Mouse (Mus musculus) hindbrain, embryonic 10.5 days (tissue): ENCODE data around the gene Rpa2. TPM values are rescaled to one million over a fixed set of nuclear protein-coding genes. Genes with fewer than 3 reads are reported as not detected.

Source experiments
- DNase-seq: peaks from one replicate; pipeline ENCODE4 v3.0.0-alpha.2; 2017; ENCODE audit warnings: low spot score
- H3K27ac ChIP-seq: fragments of 300-500 bp; sonication (generic); 2 replicates; pipeline ENCODE4 v1.5.1; 2016; ENCODE audit warnings: mild to moderate bottlenecking, moderate library complexity
- H3K27me3 ChIP-seq: fragments of 300-500 bp; sonication (generic); 2 replicates; pipeline ENCODE4 v1.6.1; 2016; ENCODE audit warnings: mild to moderate bottlenecking; ENCODE audit not compliant: poor library complexity, insufficient read depth, severe bottlenecking
- H3K36me3 ChIP-seq: fragments of 300-500 bp; sonication (generic); 2 replicates; pipeline ENCODE4 v1.6.1; 2016; ENCODE audit warnings: mild to moderate bottlenecking, moderate library complexity
- H3K4me1 ChIP-seq: fragments of 300-500 bp; sonication (generic); replicated peaks from 2 replicates; pipeline ENCODE4 v1.6.1; 2016; ENCODE audit warnings: mild to moderate bottlenecking
- H3K4me3 ChIP-seq: fragments of 300-500 bp; sonication (generic); 2 replicates; pipeline ENCODE4 v1.5.1; 2016; ENCODE audit warnings: mild to moderate bottlenecking, moderate library complexity
- H3K9me3 ChIP-seq: fragments of 300-500 bp; sonication (generic); 2 replicates; pipeline ENCODE4 v1.6.1; 2016; ENCODE audit warnings: mild to moderate bottlenecking, moderate library complexity
- WGBS: fragments of 180-500 bp; shearing (Covaris S2); methylation state at CpG from one replicate; pipeline ENCODE4 v1.1.7; 2016; 5-methylcytosine and 5-hydroxymethylcytosine counted together
- polyA plus RNA-seq: library from polyadenylated mRNA; unstranded; fragments of >200 nt; fragmentation: Nextera tagmentation; extraction: Ambion mirVana; gene quantifications from 2 replicates; pipeline ENCODE4 v1.2.1, GENCODE M21; 2016

The Rpa2 gene
- polyA plus RNA-seq, 1 experiment from 2014 or later, result 147 TPM

- DNase-seq, result no peak
- 84% methylated on average over 7 of the region's 7 CpGs for WGBS
- Histone ChIP-seq H3K27ac (no peak overlapping the region), H3K27me3 (no peaks in the 10 kb centered on the region), H3K4me1 (no peaks in the 10 kb centered on the region), H3K4me3 (no peak overlapping the region), H3K9me3 (peaks cover 22% of the 10 kb centered on the region), H3K36me3 (no peaks in the 10 kb centered on the region)
Measured at GRCm38 (mm10) chr4:132816404-132816803, 48.3 kb downstream of the Rpa2 start.

- H3K9me3 ChIP-seq, result peaks cover 19% of the 10 kb centered on the region
- H3K27me3 ChIP-seq, result no peaks in the 10 kb centered on the region
- no peaks in the 10 kb centered on the region for H3K4me1 ChIP-seq
- H3K36me3 ChIP-seq, result no peaks in the 10 kb centered on the region
- 73% methylated on average over 2 of the region's 2 CpGs for WGBS
- H3K4me3 ChIP-seq, result no peak overlapping the region
- no peak for DNase-seq
- H3K27ac ChIP-seq, result no peak overlapping the region
Measured at GRCm38 (mm10) chr4:132816855-132817254, 48.7 kb downstream of the Rpa2 start.

GRCm38 (mm10) chr4:132818442-132818841 is 50.3 kb downstream of the Rpa2 start:
- DNase-seq, result no peak
- H3K9me3 ChIP-seq, result peaks cover 19% of the 10 kb centered on the region
- no peaks in the 10 kb centered on the region for H3K27me3 ChIP-seq
- H3K4me1 ChIP-seq, result no peaks in the 10 kb centered on the region
- no peak overlapping the region for H3K27ac ChIP-seq
- no peak overlapping the region for H3K4me3 ChIP-seq
- no peaks in the 10 kb centered on the region for H3K36me3 ChIP-seq
- 51% methylated on average over 2 of the region's 2 CpGs for WGBS

- WGBS, result 75% methylated on average over 8 of the region's 8 CpGs
- peaks cover 19% of the 10 kb centered on the region for H3K9me3 ChIP-seq
- no peaks in the 10 kb centered on the region for H3K27me3 ChIP-seq
- no peak overlapping the region for H3K27ac ChIP-seq
- H3K36me3 ChIP-seq, result peaks cover 46% of the 10 kb centered on the region
- DNase-seq, result peak; percentile 71
- H3K4me3 ChIP-seq, result no peak overlapping the region
- H3K4me1 ChIP-seq, result no peaks in the 10 kb centered on the region
Measured at GRCm38 (mm10) chr4:132823614-132824366, 55.7 kb downstream of the Rpa2 start.

Other genes with a start within 250 kb of the Rpa2 start
- gene Atpif1, start 234.7 kb upstream of the Rpa2 start, polyA plus RNA-seq, result 1,033 and 1,169 TPM in 2 replicates
- gene Dnajc8, start 232.8 kb upstream of the Rpa2 start, polyA plus RNA-seq, result 202 and 214 TPM in 2 replicates
- 0.42 and 0.81 TPM in 2 replicates for gene Ptafr, start 204.3 kb upstream of the Rpa2 start, polyA plus RNA-seq
- 24.2 and 33.0 TPM in 2 replicates for gene Eya3, start 129.3 kb upstream of the Rpa2 start, polyA plus RNA-seq
- 3.4 and 4.9 TPM in 2 replicates for gene Xkr8, start 35.8 kb upstream of the Rpa2 start, polyA plus RNA-seq
- 1.9 and 3.0 TPM in 2 replicates for gene Smpdl3b, start 11.1 kb upstream of the Rpa2 start, polyA plus RNA-seq
- 1.00 and 1.2 TPM in 2 replicates for gene Themis2, start 28.1 kb downstream of the Rpa2 start, polyA plus RNA-seq
- gene Ppp1r8, start 74.8 kb downstream of the Rpa2 start, polyA plus RNA-seq, result 81.4 and 84.3 TPM in 2 replicates
- 64.4 and 74.5 TPM in 2 replicates for gene Stx12, start 116.2 kb downstream of the Rpa2 start, polyA plus RNA-seq
- 32.9 and 33.2 TPM in 2 replicates for gene Fam76a, start 154.2 kb downstream of the Rpa2 start, polyA plus RNA-seq
- 0.14 TPM in 1 of 2 replicates, not detected in the other for gene Fgr, start 205.8 kb downstream of the Rpa2 start, polyA plus RNA-seq
- gene Ahdc1, start 242.9 kb downstream of the Rpa2 start, polyA plus RNA-seq, result 9.0 and 9.7 TPM in 2 replicates